Mouse (Mus musculus) E14TG2a.4 (cell line): Measurements from ENCODE around the gene Sirt2.

Experiments used
- CTCF ChIP-seq: conservative IDR thresholded peaks from 2 replicates; pipeline ENCODE4 v1.5.1; 2014; ENCODE audit warnings: low read length
- NANOG ChIP-seq: IDR thresholded peaks from 2 replicates; pipeline ENCODE4 v1.6.1; 2014; ENCODE audit warnings: borderline replicate concordance, low read length, mixed read lengths
- POU5F1 ChIP-seq: IDR thresholded peaks from 2 replicates; pipeline ENCODE4 v1.6.1; 2014; ENCODE audit warnings: low read length, borderline replicate concordance

GRCm38 (mm10) chr7:28821261-28821831 is 54.8 kb downstream of the Sirt2 start:
- no peak for TF ChIP-seq CTCF
- no peak for TF ChIP-seq POU5F1
- TF ChIP-seq NANOG: no peak
